Mouse (Mus musculus): ENCODE results near the gene Inf2. TPM values are rescaled to one million over a fixed set of nuclear protein-coding genes. Genes with fewer than 3 reads are reported as not detected.

Inf2 gene
- polyA plus RNA-seq, 1 experiment: 28.3 TPM

- H3K27ac ChIP-seq (ENCODE audit: insufficient read depth, low read length): no peak overlapping the region
- H3K36me3 ChIP-seq (ENCODE audit: control insufficient read depth, insufficient read depth, low read length, poor library complexity, severe bottlenecking): no peaks in the 10 kb centered on the region
- H3K9me3 ChIP-seq (replicated peaks; ENCODE audit: control insufficient read depth, insufficient read depth, low read length, poor library complexity, severe bottlenecking): no peaks in the 10 kb centered on the region
- no peak overlapping the region for H3K9ac ChIP-seq (ENCODE audit: low read depth, poor library complexity, severe bottlenecking)
- TF ChIP-seq EP300 (IDR thresholded peaks at IDR 0.05; ENCODE audit: insufficient read depth, low read depth, low read length): no peak
- peaks cover 19% of the 10 kb centered on the region for H3K4me1 ChIP-seq (ENCODE audit: control insufficient read depth, insufficient read depth, low read length)
- H3K27me3 ChIP-seq (ENCODE audit: control insufficient read depth, insufficient read depth, low read length, poor library complexity, severe bottlenecking): no peaks in the 10 kb centered on the region
- no peak overlapping the region for H3K4me3 ChIP-seq (ENCODE audit: low read depth, low read length)
Observed at GRCm38 (mm10) chr12:112594989-112595388, 6.4 kb downstream of the Inf2 start.

GRCm38 (mm10) chr12:112595626-112596025 is 7.0 kb downstream of the Inf2 start:
- no peaks in the 10 kb centered on the region for H3K27me3 ChIP-seq (ENCODE audit: control insufficient read depth, insufficient read depth, low read length, poor library complexity, severe bottlenecking)
- H3K36me3 ChIP-seq (ENCODE audit: control insufficient read depth, insufficient read depth, low read length, poor library complexity, severe bottlenecking): no peaks in the 10 kb centered on the region
- H3K4me3 ChIP-seq (ENCODE audit: low read depth, low read length): no peak overlapping the region
- H3K9me3 ChIP-seq (replicated peaks; ENCODE audit: control insufficient read depth, insufficient read depth, low read length, poor library complexity, severe bottlenecking): no peaks in the 10 kb centered on the region
- no peak overlapping the region for H3K9ac ChIP-seq (ENCODE audit: low read depth, poor library complexity, severe bottlenecking)
- H3K4me1 ChIP-seq (ENCODE audit: control insufficient read depth, insufficient read depth, low read length): peaks cover 19% of the 10 kb centered on the region
- no peak overlapping the region for H3K27ac ChIP-seq (ENCODE audit: insufficient read depth, low read length)
- TF ChIP-seq POLR2A (IDR thresholded peaks at IDR 0.05; ENCODE audit: insufficient read depth, low read length): no peak
- no peak for TF ChIP-seq EP300 (IDR thresholded peaks at IDR 0.05; ENCODE audit: insufficient read depth, low read depth, low read length)
- no peak for TF ChIP-seq CTCF (IDR thresholded peaks at IDR 0.05; ENCODE audit: low read depth, low read length)

- Histone ChIP-seq H3K27me3 (ENCODE audit: control insufficient read depth, insufficient read depth, low read length, poor library complexity, severe bottlenecking) (no peaks in the 10 kb centered on the region), H3K4me3 (ENCODE audit: low read depth, low read length) (no peak overlapping the region), H3K36me3 (ENCODE audit: control insufficient read depth, insufficient read depth, low read length, poor library complexity, severe bottlenecking) (no peaks in the 10 kb centered on the region), H3K9ac (ENCODE audit: low read depth, poor library complexity, severe bottlenecking) (no peak overlapping the region), H3K4me1 (ENCODE audit: control insufficient read depth, insufficient read depth, low read length) (peaks cover 19% of the 10 kb centered on the region), H3K27ac (ENCODE audit: insufficient read depth, low read length) (no peak overlapping the region), H3K9me3 (replicated peaks; ENCODE audit: control insufficient read depth, insufficient read depth, low read length, poor library complexity, severe bottlenecking) (no peaks in the 10 kb centered on the region)
- TF ChIP-seq EP300 (IDR thresholded peaks at IDR 0.05; ENCODE audit: insufficient read depth, low read depth, low read length) (no peak), POLR2A (IDR thresholded peaks at IDR 0.05; ENCODE audit: insufficient read depth, low read length) (no peak), CTCF (IDR thresholded peaks at IDR 0.05; ENCODE audit: low read depth, low read length) (no peak)
Observed at GRCm38 (mm10) chr12:112596454-112596853, 7.9 kb downstream of the Inf2 start.

GRCm38 (mm10) chr12:112596891-112597500 is 8.4 kb downstream of the Inf2 start:
- Histone ChIP-seq H3K36me3 (ENCODE audit: control insufficient read depth, insufficient read depth, low read length, poor library complexity, severe bottlenecking) (no peaks in the 10 kb centered on the region), H3K27ac (ENCODE audit: insufficient read depth, low read length) (no peak overlapping the region), H3K27me3 (ENCODE audit: control insufficient read depth, insufficient read depth, low read length, poor library complexity, severe bottlenecking) (no peaks in the 10 kb centered on the region), H3K4me3 (ENCODE audit: low read depth, low read length) (no peak overlapping the region), H3K9me3 (replicated peaks; ENCODE audit: control insufficient read depth, insufficient read depth, low read length, poor library complexity, severe bottlenecking) (no peaks in the 10 kb centered on the region), H3K9ac (ENCODE audit: low read depth, poor library complexity, severe bottlenecking) (no peak overlapping the region), H3K4me1 (ENCODE audit: control insufficient read depth, insufficient read depth, low read length) (peaks cover 19% of the 10 kb centered on the region)
- TF ChIP-seq POLR2A (IDR thresholded peaks at IDR 0.05; ENCODE audit: insufficient read depth, low read length): no peak

- Histone ChIP-seq H3K36me3 (ENCODE audit: control insufficient read depth, insufficient read depth, low read length, poor library complexity, severe bottlenecking) (no peaks in the 10 kb centered on the region), H3K4me3 (ENCODE audit: low read depth, low read length) (no peak overlapping the region), H3K9me3 (replicated peaks; ENCODE audit: control insufficient read depth, insufficient read depth, low read length, poor library complexity, severe bottlenecking) (no peaks in the 10 kb centered on the region), H3K9ac (ENCODE audit: low read depth, poor library complexity, severe bottlenecking) (no peak overlapping the region), H3K27me3 (ENCODE audit: control insufficient read depth, insufficient read depth, low read length, poor library complexity, severe bottlenecking) (no peaks in the 10 kb centered on the region), H3K27ac (ENCODE audit: insufficient read depth, low read length) (no peak overlapping the region), H3K4me1 (ENCODE audit: control insufficient read depth, insufficient read depth, low read length) (peaks cover 19% of the 10 kb centered on the region)
- TF ChIP-seq EP300 (IDR thresholded peaks at IDR 0.05; ENCODE audit: insufficient read depth, low read depth, low read length) (no peak), CTCF (IDR thresholded peaks at IDR 0.05; ENCODE audit: low read depth, low read length) (no peak), POLR2A (IDR thresholded peaks at IDR 0.05; ENCODE audit: insufficient read depth, low read length) (no peak)
Observed at GRCm38 (mm10) chr12:112597618-112598017, 9.0 kb downstream of the Inf2 start.

GRCm38 (mm10) chr12:112599198-112599597 is 10.6 kb downstream of the Inf2 start:
- Histone ChIP-seq H3K27ac (ENCODE audit: insufficient read depth, low read length) (no peak overlapping the region), H3K4me1 (ENCODE audit: control insufficient read depth, insufficient read depth, low read length) (peaks cover 17% of the 10 kb centered on the region), H3K9ac (ENCODE audit: low read depth, poor library complexity, severe bottlenecking) (no peak overlapping the region), H3K4me3 (ENCODE audit: low read depth, low read length) (no peak overlapping the region), H3K27me3 (ENCODE audit: control insufficient read depth, insufficient read depth, low read length, poor library complexity, severe bottlenecking) (no peaks in the 10 kb centered on the region), H3K36me3 (ENCODE audit: control insufficient read depth, insufficient read depth, low read length, poor library complexity, severe bottlenecking) (no peaks in the 10 kb centered on the region), H3K9me3 (replicated peaks; ENCODE audit: control insufficient read depth, insufficient read depth, low read length, poor library complexity, severe bottlenecking) (no peaks in the 10 kb centered on the region)
- TF ChIP-seq EP300 (IDR thresholded peaks at IDR 0.05; ENCODE audit: insufficient read depth, low read depth, low read length) (no peak), CTCF (IDR thresholded peaks at IDR 0.05; ENCODE audit: low read depth, low read length) (no peak), POLR2A (IDR thresholded peaks at IDR 0.05; ENCODE audit: insufficient read depth, low read length) (no peak)
